Mouse (Mus musculus) forebrain, embryonic 13.5 days (tissue): Measurements from ENCODE around the gene Sox8. TPM values are rescaled to one million over a fixed set of nuclear protein-coding genes. Genes with fewer than 3 reads are reported as not detected.
A peak's percentile ranks its signal among the peaks of the same experiment; 100 is the strongest.

Experiments used
- ATAC-seq: fragments of 200-750 bp; cut with Nextera tagmentation; 2 replicates; pipeline ENCODE4 v1.8.0; 2017
- H3K27ac ChIP-seq: fragments of 300-500 bp; sonication (generic); 2 replicates; pipeline ENCODE4 v1.5.1; 2015; ENCODE audit warnings: inconsistent platforms, mild to moderate bottlenecking, moderate library complexity
- H3K27me3 ChIP-seq: fragments of 300-500 bp; sonication (generic); 2 replicates; pipeline ENCODE4 v1.6.1; 2015; ENCODE audit warnings: mild to moderate bottlenecking, inconsistent platforms
- H3K36me3 ChIP-seq: fragments of 300-500 bp; sonication (generic); 2 replicates; pipeline ENCODE4 v1.6.1; 2015; ENCODE audit warnings: mild to moderate bottlenecking, inconsistent platforms; ENCODE audit not compliant: poor library complexity, severe bottlenecking
- H3K4me1 ChIP-seq: fragments of 300-500 bp; sonication (generic); 2 replicates; pipeline ENCODE4 v1.6.1; 2015; ENCODE audit warnings: inconsistent platforms
- H3K4me2 ChIP-seq: fragments of 300-500 bp; sonication (generic); 2 replicates; pipeline ENCODE4 v1.6.1; 2015; ENCODE audit warnings: inconsistent platforms, mild to moderate bottlenecking, moderate library complexity
- H3K4me3 ChIP-seq: fragments of 300-500 bp; sonication (generic); 2 replicates; pipeline ENCODE4 v1.5.1; 2015; ENCODE audit warnings: mild to moderate bottlenecking, inconsistent platforms
- H3K9ac ChIP-seq: fragments of 300-500 bp; sonication (generic); 2 replicates; pipeline ENCODE4 v1.6.1; 2015; ENCODE audit warnings: mild to moderate bottlenecking, inconsistent platforms
- H3K9me3 ChIP-seq: fragments of 300-500 bp; sonication (generic); replicated peaks from 2 replicates; pipeline ENCODE4 v1.6.1; 2016; ENCODE audit warnings: inconsistent platforms
- WGBS: fragments of 180-500 bp; shearing (Covaris S2); methylation state at CpG from one replicate; pipeline ENCODE4 v1.1.7; 2015; 5-methylcytosine and 5-hydroxymethylcytosine counted together
- polyA plus RNA-seq: library from polyadenylated mRNA; unstranded; fragments of >200 nt; fragmentation: Nextera tagmentation; extraction: Ambion mirVana; gene quantifications from 2 replicates; pipeline ENCODE4 v1.2.1, GENCODE M21; 2015

Sox8 gene
- polyA plus RNA-seq, 1 experiment from 2014 or later: 17.5 TPM

- no peaks in the 10 kb centered on the region for H3K9me3 ChIP-seq
- peak overlapping the region; percentile 72 for H3K27ac ChIP-seq
- H3K27me3 ChIP-seq: peaks cover 15% of the 10 kb centered on the region
- peaks cover 9% of the 10 kb centered on the region; the same call in 1 of the 2 replicates for H3K36me3 ChIP-seq
- WGBS: 19% methylated on average over 6 of the region's 6 CpGs
- peaks cover 93% of the 10 kb centered on the region for H3K4me1 ChIP-seq
- ATAC-seq: no peak
- peak overlapping the region; percentile 47 for H3K4me2 ChIP-seq
- H3K4me3 ChIP-seq: no peak overlapping the region
- H3K9ac ChIP-seq: peak overlapping the region; percentile 14
Observed at GRCm38 (mm10) chr17:25565244-25565643, 5.2 kb downstream of the Sox8 start.

GRCm38 (mm10) chr17:25564481-25564880 lies 6.0 kb downstream of the Sox8 start:
- no peaks in the 10 kb centered on the region for H3K9me3 ChIP-seq
- H3K4me3 ChIP-seq: no peak overlapping the region
- 58% methylated on average over 5 of the region's 5 CpGs for WGBS
- no peak for ATAC-seq
- peaks cover 93% of the 10 kb centered on the region for H3K4me1 ChIP-seq
- H3K36me3 ChIP-seq: peaks cover 9% of the 10 kb centered on the region; the same call in 1 of the 2 replicates
- H3K27ac ChIP-seq: peak overlapping the region; percentile 41
- no peak overlapping the region for H3K9ac ChIP-seq
- H3K27me3 ChIP-seq: peaks cover 9% of the 10 kb centered on the region
- peak overlapping the region; percentile 29 for H3K4me2 ChIP-seq

GRCm38 (mm10) chr17:25561223-25562028 lies 9.1 kb downstream of the Sox8 start:
- ATAC-seq: peak; percentile 89
- Histone ChIP-seq H3K27ac (peak overlapping the region; percentile 92), H3K9ac (no peak overlapping the region), H3K9me3 (no peaks in the 10 kb centered on the region), H3K36me3 (no peaks in the 10 kb centered on the region), H3K4me3 (no peak overlapping the region), H3K4me1 (peaks cover 83% of the 10 kb centered on the region), H3K27me3 (no peaks in the 10 kb centered on the region), H3K4me2 (peak overlapping the region; percentile 32)
- 8% methylated on average over 16 of the region's 16 CpGs for WGBS

- peak overlapping the region; percentile 32 for H3K4me2 ChIP-seq
- no peaks in the 10 kb centered on the region for H3K9me3 ChIP-seq
- H3K4me3 ChIP-seq: no peak overlapping the region
- H3K9ac ChIP-seq: peak overlapping the region; percentile 30; the same call in 1 of the 2 replicates
- H3K27ac ChIP-seq: peak overlapping the region; percentile 92
- H3K36me3 ChIP-seq: no peaks in the 10 kb centered on the region
- WGBS: 25% methylated on average over 5 of the region's 5 CpGs
- H3K4me1 ChIP-seq: peaks cover 83% of the 10 kb centered on the region
- H3K27me3 ChIP-seq: 0 out of 2 replicates have a peak, but pooled peaks cover 2% of the 10 kb centered on the region
- ATAC-seq: no peak
Observed at GRCm38 (mm10) chr17:25560554-25561222, 9.8 kb downstream of the Sox8 start.

GRCm38 (mm10) chr17:25559634-25560033 lies 10.9 kb downstream of the Sox8 start:
- ATAC-seq: no peak
- Histone ChIP-seq H3K27ac (peak overlapping the region; percentile 92), H3K4me1 (peaks cover 77% of the 10 kb centered on the region), H3K4me2 (no peak overlapping the region), H3K9ac (no peak overlapping the region), H3K36me3 (no peaks in the 10 kb centered on the region), H3K27me3 (0 out of 2 replicates have a peak, but pooled peaks cover 4% of the 10 kb centered on the region), H3K9me3 (no peaks in the 10 kb centered on the region), H3K4me3 (no peak overlapping the region)
- 15% methylated on average over 4 of the region's 4 CpGs for WGBS

GRCm38 (mm10) chr17:25556630-25557354 lies 13.7 kb downstream of the Sox8 start:
- Histone ChIP-seq H3K27me3 (0 out of 2 replicates have a peak, but pooled peaks cover 4% of the 10 kb centered on the region), H3K4me1 (peaks cover 51% of the 10 kb centered on the region), H3K27ac (peak overlapping the region; percentile 76), H3K9ac (peak overlapping the region; percentile 35), H3K9me3 (no peaks in the 10 kb centered on the region), H3K4me2 (peak overlapping the region; percentile 59), H3K36me3 (no peaks in the 10 kb centered on the region), H3K4me3 (peak overlapping the region; percentile 30)
- ATAC-seq: peak; percentile 48
- WGBS: 11% methylated on average over 21 of the region's 21 CpGs

- WGBS: 7% methylated on average over 29 of the region's 29 CpGs
Observed at GRCm38 (mm10) chr17:25555666-25556629, 14.5 kb downstream of the Sox8 start.

GRCm38 (mm10) chr17:25555159-25555558 lies 15.3 kb downstream of the Sox8 start:
- no peak overlapping the region for H3K9ac ChIP-seq
- H3K4me2 ChIP-seq: no peak overlapping the region
- H3K27me3 ChIP-seq: 0 out of 2 replicates have a peak, but pooled peaks cover 4% of the 10 kb centered on the region
- no peak overlapping the region for H3K4me3 ChIP-seq
- WGBS: 83% methylated on average over 3 of the region's 3 CpGs
- ATAC-seq: no peak
- no peaks in the 10 kb centered on the region for H3K9me3 ChIP-seq
- peak overlapping the region; percentile 76; the same call in 1 of the 2 replicates for H3K27ac ChIP-seq
- H3K4me1 ChIP-seq: peaks cover 35% of the 10 kb centered on the region
- H3K36me3 ChIP-seq: no peaks in the 10 kb centered on the region

More at GRCm38 (mm10) chr17:25555666-25556629, 14.5 kb downstream of the Sox8 start:
- H3K36me3 ChIP-seq: no peaks in the 10 kb centered on the region
- peak; percentile 70 for ATAC-seq
- 0 out of 2 replicates have a peak, but pooled peaks cover 4% of the 10 kb centered on the region for H3K27me3 ChIP-seq
- peak overlapping the region; percentile 35 for H3K9ac ChIP-seq
- H3K27ac ChIP-seq: peak overlapping the region; percentile 76
- H3K4me1 ChIP-seq: peaks cover 43% of the 10 kb centered on the region
- H3K4me3 ChIP-seq: peak overlapping the region; percentile 30
- H3K9me3 ChIP-seq: no peaks in the 10 kb centered on the region
- H3K4me2 ChIP-seq: peak overlapping the region; percentile 59

- Histone ChIP-seq H3K4me2 (no peak overlapping the region), H3K27me3 (0 out of 2 replicates have a peak, but pooled peaks cover 4% of the 10 kb centered on the region), H3K36me3 (no peaks in the 10 kb centered on the region), H3K9ac (no peak overlapping the region), H3K27ac (no peak overlapping the region), H3K4me3 (no peak overlapping the region), H3K4me1 (peaks cover 10% of the 10 kb centered on the region), H3K9me3 (no peaks in the 10 kb centered on the region)
- 91% methylated on average over 11 of the region's 11 CpGs for WGBS
- no peak for ATAC-seq
Observed at GRCm38 (mm10) chr17:25551313-25551712, 19.2 kb downstream of the Sox8 start.

GRCm38 (mm10) chr17:25550020-25550419 lies 20.5 kb downstream of the Sox8 start:
- WGBS: 90% methylated on average over 5 of the region's 5 CpGs
- Histone ChIP-seq H3K27ac (no peak overlapping the region), H3K27me3 (no peaks in the 10 kb centered on the region), H3K4me1 (no peaks in the 10 kb centered on the region; the same call in 1 of the 2 replicates), H3K4me3 (no peak overlapping the region), H3K9me3 (no peaks in the 10 kb centered on the region), H3K4me2 (no peak overlapping the region), H3K9ac (no peak overlapping the region), H3K36me3 (no peaks in the 10 kb centered on the region)
- ATAC-seq: no peak

- no peaks in the 10 kb centered on the region for H3K9me3 ChIP-seq
- ATAC-seq: no peak
- no peak overlapping the region for H3K4me2 ChIP-seq
- no peaks in the 10 kb centered on the region for H3K27me3 ChIP-seq
- WGBS: 49% methylated on average over 3 of the region's 3 CpGs
- no peak overlapping the region for H3K27ac ChIP-seq
- H3K4me3 ChIP-seq: no peak overlapping the region
- no peaks in the 10 kb centered on the region for H3K4me1 ChIP-seq
- no peak overlapping the region for H3K9ac ChIP-seq
- H3K36me3 ChIP-seq: no peaks in the 10 kb centered on the region
Observed at GRCm38 (mm10) chr17:25547026-25547425, 23.5 kb downstream of the Sox8 start.
